Mouse (Mus musculus): ENCODE measurements around the gene Qrsl1. TPM values are rescaled to one million over a fixed set of nuclear protein-coding genes. Genes with fewer than 3 reads are reported as not detected.

Qrsl1 gene
- polyA plus RNA-seq, 1 experiment from 2014 or later: 18.4 TPM

DNA sequence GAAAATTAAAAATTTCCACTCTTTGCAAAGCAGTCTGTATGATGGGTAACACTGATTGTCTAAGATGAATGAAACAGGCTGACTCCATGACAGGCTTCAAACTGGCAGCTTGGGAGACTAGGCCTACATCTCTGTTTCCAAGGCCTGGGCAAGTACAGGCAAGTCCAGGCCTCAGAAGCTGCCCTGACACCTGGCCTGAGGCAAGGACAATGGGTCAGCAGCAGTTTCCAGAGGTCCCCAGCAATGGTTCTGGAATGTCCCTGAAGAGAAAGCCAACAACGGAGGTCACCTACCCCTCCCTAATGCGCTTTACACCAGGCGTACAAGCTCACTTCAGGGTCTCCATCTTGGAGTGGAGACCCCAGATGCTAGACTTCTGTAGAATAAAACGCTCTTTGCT lies 8.6 kb downstream of the Qrsl1 start:
- no peak for ATAC-seq (ENCODE audit: insufficient read depth, low FRiP score)
- Histone ChIP-seq H3K9me3 (replicated peaks; ENCODE audit: control insufficient read depth, low read length) (no peaks in the 10 kb centered on the region), H3K4me2 (ENCODE audit: low read depth, low read length) (no peak overlapping the region), H3K4me1 (ENCODE audit: control insufficient read depth, insufficient read depth, low read length) (no peaks in the 10 kb centered on the region), H3K4me3 (replicated peaks; ENCODE audit: low read length) (no peak overlapping the region), H3K9ac (ENCODE audit: low read length) (no peak overlapping the region), H3K27ac (ENCODE audit: low read length) (no peak overlapping the region), H3K36me3 (ENCODE audit: control insufficient read depth, insufficient read depth, low read length) (no peaks in the 10 kb centered on the region), H3K27me3 (ENCODE audit: control insufficient read depth, insufficient read depth, low read length) (no peaks in the 10 kb centered on the region)
- WGBS: 91% methylated on average over 4 of the region's 4 CpGs

DNA sequence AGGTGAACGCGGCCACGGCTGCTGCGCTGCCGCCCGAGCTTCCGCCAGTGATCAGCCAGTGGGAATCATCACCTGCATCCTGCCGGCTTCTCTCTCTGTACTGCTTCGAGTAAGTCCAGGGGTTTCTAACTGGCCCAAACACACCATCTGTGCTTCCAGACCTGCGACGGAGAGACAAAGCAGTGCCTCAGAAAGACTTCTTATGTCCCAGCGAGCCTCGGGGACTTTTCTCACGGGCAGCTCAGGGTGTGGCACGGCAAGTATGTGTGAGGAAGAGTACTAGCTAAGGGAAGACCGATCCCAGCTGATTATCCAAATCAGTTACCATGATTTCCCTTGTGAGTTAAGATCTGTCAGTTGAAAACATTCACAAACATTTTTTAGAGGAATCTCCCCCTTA lies 12.6 kb downstream of the Qrsl1 start:
- Histone ChIP-seq H3K4me2 (ENCODE audit: low read depth, low read length) (no peak overlapping the region), H3K4me1 (ENCODE audit: control insufficient read depth, insufficient read depth, low read length) (no peaks in the 10 kb centered on the region), H3K9ac (ENCODE audit: low read length) (no peak overlapping the region), H3K27me3 (ENCODE audit: control insufficient read depth, insufficient read depth, low read length) (no peaks in the 10 kb centered on the region), H3K36me3 (ENCODE audit: control insufficient read depth, insufficient read depth, low read length) (0 out of 2 replicates have a peak, but pooled peaks cover 7% of the 10 kb centered on the region), H3K9me3 (replicated peaks; ENCODE audit: control insufficient read depth, low read length) (no peaks in the 10 kb centered on the region), H3K4me3 (replicated peaks; ENCODE audit: low read length) (no peak overlapping the region), H3K27ac (ENCODE audit: low read length) (no peak overlapping the region)
- WGBS: 90% methylated on average over 16 of the region's 16 CpGs
- ATAC-seq (ENCODE audit: insufficient read depth, low FRiP score): no peak

- ATAC-seq (ENCODE audit: insufficient read depth, low FRiP score): no peak
- H3K9me3 ChIP-seq (replicated peaks; ENCODE audit: control insufficient read depth, low read length): no peaks in the 10 kb centered on the region
- H3K27me3 ChIP-seq (ENCODE audit: control insufficient read depth, insufficient read depth, low read length): no peaks in the 10 kb centered on the region
- 85% methylated on average over 9 of the region's 9 CpGs for WGBS
- H3K4me2 ChIP-seq (ENCODE audit: low read depth, low read length): no peak overlapping the region
- H3K9ac ChIP-seq (ENCODE audit: low read length): no peak overlapping the region
- H3K4me3 ChIP-seq (replicated peaks; ENCODE audit: low read length): no peak overlapping the region
- no peak overlapping the region for H3K27ac ChIP-seq (ENCODE audit: low read length)
- 0 out of 2 replicates have a peak, but pooled peaks cover 7% of the 10 kb centered on the region for H3K36me3 ChIP-seq (ENCODE audit: control insufficient read depth, insufficient read depth, low read length)
- H3K4me1 ChIP-seq (ENCODE audit: control insufficient read depth, insufficient read depth, low read length): no peaks in the 10 kb centered on the region
These were observed 13.9 kb downstream of the Qrsl1 start for GRCm38 (mm10) chr10:43887676-43888075.

- no peaks in the 10 kb centered on the region for H3K4me1 ChIP-seq (ENCODE audit: control insufficient read depth, insufficient read depth, low read length)
- no peaks in the 10 kb centered on the region for H3K36me3 ChIP-seq (ENCODE audit: control insufficient read depth, insufficient read depth, low read length)
- no peak overlapping the region for H3K9ac ChIP-seq (ENCODE audit: low read length)
- no peak overlapping the region for H3K4me3 ChIP-seq (replicated peaks; ENCODE audit: low read length)
- no peaks in the 10 kb centered on the region for H3K27me3 ChIP-seq (ENCODE audit: control insufficient read depth, insufficient read depth, low read length)
- WGBS: 95% methylated on average over 1 of the region's 1 CpGs
- ATAC-seq (ENCODE audit: insufficient read depth, low FRiP score): no peak
- H3K27ac ChIP-seq (ENCODE audit: low read length): no peak overlapping the region
- H3K9me3 ChIP-seq (replicated peaks; ENCODE audit: control insufficient read depth, low read length): no peaks in the 10 kb centered on the region
- no peak overlapping the region for H3K4me2 ChIP-seq (ENCODE audit: low read depth, low read length)
These were observed 30.1 kb downstream of the Qrsl1 start for GRCm38 (mm10) chr10:43871458-43871857.

DNA sequence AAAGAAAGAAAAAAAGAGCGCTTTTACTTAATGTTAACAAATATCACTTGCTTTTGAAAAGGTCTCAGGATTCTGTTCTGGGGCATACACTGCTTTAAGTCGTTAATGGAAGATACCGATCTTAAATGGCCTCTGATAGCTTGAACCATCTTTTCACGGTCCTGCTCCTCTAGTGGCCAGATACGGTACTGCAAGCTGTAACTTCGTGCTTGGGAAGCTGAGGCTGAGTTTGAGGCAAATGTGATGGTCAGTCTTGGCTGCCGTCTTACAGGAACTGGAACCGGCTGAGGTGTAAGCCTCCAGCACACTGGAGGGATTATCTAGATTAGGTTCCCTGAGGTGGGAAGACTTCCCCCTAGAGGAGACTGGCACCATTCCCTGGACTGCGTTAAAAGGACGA lies 30.8 kb downstream of the Qrsl1 start:
- WGBS: 69% methylated on average over 10 of the region's 10 CpGs
- ATAC-seq (ENCODE audit: insufficient read depth, low FRiP score): no peak
- H3K4me3 ChIP-seq (replicated peaks; ENCODE audit: low read length): no peak overlapping the region
- no peak overlapping the region for H3K9ac ChIP-seq (ENCODE audit: low read length)
- no peak overlapping the region for H3K4me2 ChIP-seq (ENCODE audit: low read depth, low read length)
- no peaks in the 10 kb centered on the region for H3K27me3 ChIP-seq (ENCODE audit: control insufficient read depth, insufficient read depth, low read length)
- no peaks in the 10 kb centered on the region for H3K4me1 ChIP-seq (ENCODE audit: control insufficient read depth, insufficient read depth, low read length)
- H3K36me3 ChIP-seq (ENCODE audit: control insufficient read depth, insufficient read depth, low read length): no peaks in the 10 kb centered on the region
- no peaks in the 10 kb centered on the region for H3K9me3 ChIP-seq (replicated peaks; ENCODE audit: control insufficient read depth, low read length)
- H3K27ac ChIP-seq (ENCODE audit: low read length): no peak overlapping the region

DNA sequence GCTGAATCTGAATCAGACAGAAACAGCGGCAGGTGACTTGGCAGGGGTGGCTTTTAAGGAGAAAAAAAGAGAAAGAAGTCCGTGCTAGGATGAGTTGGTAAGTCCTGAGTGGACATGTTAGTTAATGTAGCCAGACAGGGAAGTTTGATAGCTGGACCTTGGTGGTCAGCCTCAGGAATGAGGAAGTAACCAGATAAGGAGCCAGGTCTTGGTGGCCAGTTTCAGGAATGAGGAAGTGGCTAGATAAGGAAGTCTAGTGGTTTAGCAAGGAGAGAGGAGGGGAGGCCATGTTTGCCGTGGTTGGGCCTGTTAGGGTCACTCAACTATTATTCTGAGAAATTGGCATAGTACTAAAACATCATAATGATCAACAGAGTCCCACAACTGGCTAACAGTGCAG lies 45.2 kb downstream of the Qrsl1 start:
- H3K4me1 ChIP-seq (ENCODE audit: control insufficient read depth, insufficient read depth, low read length): no peaks in the 10 kb centered on the region
- H3K9me3 ChIP-seq (replicated peaks; ENCODE audit: control insufficient read depth, low read length): 0 out of 2 replicates have a peak, but pooled peaks cover 3% of the 10 kb centered on the region
- 82% methylated on average over 3 of the region's 3 CpGs for WGBS
- H3K27ac ChIP-seq (ENCODE audit: low read length): no peak overlapping the region
- no peak overlapping the region for H3K4me3 ChIP-seq (replicated peaks; ENCODE audit: low read length)
- H3K36me3 ChIP-seq (ENCODE audit: control insufficient read depth, insufficient read depth, low read length): no peaks in the 10 kb centered on the region
- H3K4me2 ChIP-seq (ENCODE audit: low read depth, low read length): no peak overlapping the region
- no peak for ATAC-seq (ENCODE audit: insufficient read depth, low FRiP score)
- H3K27me3 ChIP-seq (ENCODE audit: control insufficient read depth, insufficient read depth, low read length): no peaks in the 10 kb centered on the region
- no peak overlapping the region for H3K9ac ChIP-seq (ENCODE audit: low read length)

- WGBS: 90% methylated on average over 9 of the region's 9 CpGs
- Histone ChIP-seq H3K4me3 (replicated peaks; ENCODE audit: low read length) (no peak overlapping the region), H3K27ac (ENCODE audit: low read length) (no peak overlapping the region), H3K4me1 (ENCODE audit: control insufficient read depth, insufficient read depth, low read length) (no peaks in the 10 kb centered on the region), H3K9ac (ENCODE audit: low read length) (no peak overlapping the region), H3K4me2 (ENCODE audit: low read depth, low read length) (no peak overlapping the region), H3K27me3 (ENCODE audit: control insufficient read depth, insufficient read depth, low read length) (no peaks in the 10 kb centered on the region), H3K9me3 (replicated peaks; ENCODE audit: control insufficient read depth, low read length) (0 out of 2 replicates have a peak, but pooled peaks cover 3% of the 10 kb centered on the region), H3K36me3 (ENCODE audit: control insufficient read depth, insufficient read depth, low read length) (no peaks in the 10 kb centered on the region)
- ATAC-seq (ENCODE audit: insufficient read depth, low FRiP score): no peak
These were observed 45.6 kb downstream of the Qrsl1 start for GRCm38 (mm10) chr10:43855916-43856315.

DNA sequence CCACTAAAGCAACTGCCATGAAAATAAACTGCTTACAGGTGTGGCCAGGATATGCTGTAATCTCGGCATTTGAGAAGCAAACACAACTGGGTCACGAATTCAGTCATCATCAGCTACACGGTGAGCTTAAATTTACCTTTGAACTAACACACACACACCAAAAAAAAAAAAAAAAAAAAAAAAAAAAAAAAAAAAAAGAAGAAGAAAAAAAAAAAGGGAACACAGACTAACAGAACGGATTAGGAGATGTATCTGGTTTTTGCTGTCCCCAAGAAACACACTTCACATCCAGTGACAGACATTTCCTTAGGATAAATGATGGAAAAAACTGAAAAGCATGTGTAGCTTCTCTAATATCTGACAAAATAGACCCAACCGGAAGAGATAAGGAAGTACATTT lies 49.6 kb downstream of the Qrsl1 start:
- H3K27me3 ChIP-seq (ENCODE audit: control insufficient read depth, insufficient read depth, low read length): no peaks in the 10 kb centered on the region
- H3K4me1 ChIP-seq (ENCODE audit: control insufficient read depth, insufficient read depth, low read length): no peaks in the 10 kb centered on the region
- no peak overlapping the region for H3K9ac ChIP-seq (ENCODE audit: low read length)
- ATAC-seq (ENCODE audit: insufficient read depth, low FRiP score): no peak
- no peak overlapping the region for H3K27ac ChIP-seq (ENCODE audit: low read length)
- no peak overlapping the region for H3K4me3 ChIP-seq (replicated peaks; ENCODE audit: low read length)
- H3K9me3 ChIP-seq (replicated peaks; ENCODE audit: control insufficient read depth, low read length): 0 out of 2 replicates have a peak, but pooled peaks cover 3% of the 10 kb centered on the region
- H3K4me2 ChIP-seq (ENCODE audit: low read depth, low read length): no peak overlapping the region
- 68% methylated on average over 5 of the region's 5 CpGs for WGBS
- H3K36me3 ChIP-seq (ENCODE audit: control insufficient read depth, insufficient read depth, low read length): no peaks in the 10 kb centered on the region

GRCm38 (mm10) chr10:43849478-43849877 lies 52.1 kb downstream of the Qrsl1 start:
- Histone ChIP-seq H3K27me3 (ENCODE audit: control insufficient read depth, insufficient read depth, low read length) (no peaks in the 10 kb centered on the region), H3K4me3 (replicated peaks; ENCODE audit: low read length) (no peak overlapping the region), H3K4me1 (ENCODE audit: control insufficient read depth, insufficient read depth, low read length) (no peaks in the 10 kb centered on the region), H3K27ac (ENCODE audit: low read length) (no peak overlapping the region), H3K9ac (ENCODE audit: low read length) (no peak overlapping the region), H3K4me2 (ENCODE audit: low read depth, low read length) (no peak overlapping the region), H3K36me3 (ENCODE audit: control insufficient read depth, insufficient read depth, low read length) (no peaks in the 10 kb centered on the region), H3K9me3 (replicated peaks; ENCODE audit: control insufficient read depth, low read length) (0 out of 2 replicates have a peak, but pooled peaks cover 3% of the 10 kb centered on the region)
- 84% methylated on average over 3 of the region's 3 CpGs for WGBS
- no peak for ATAC-seq (ENCODE audit: insufficient read depth, low FRiP score)

DNA sequence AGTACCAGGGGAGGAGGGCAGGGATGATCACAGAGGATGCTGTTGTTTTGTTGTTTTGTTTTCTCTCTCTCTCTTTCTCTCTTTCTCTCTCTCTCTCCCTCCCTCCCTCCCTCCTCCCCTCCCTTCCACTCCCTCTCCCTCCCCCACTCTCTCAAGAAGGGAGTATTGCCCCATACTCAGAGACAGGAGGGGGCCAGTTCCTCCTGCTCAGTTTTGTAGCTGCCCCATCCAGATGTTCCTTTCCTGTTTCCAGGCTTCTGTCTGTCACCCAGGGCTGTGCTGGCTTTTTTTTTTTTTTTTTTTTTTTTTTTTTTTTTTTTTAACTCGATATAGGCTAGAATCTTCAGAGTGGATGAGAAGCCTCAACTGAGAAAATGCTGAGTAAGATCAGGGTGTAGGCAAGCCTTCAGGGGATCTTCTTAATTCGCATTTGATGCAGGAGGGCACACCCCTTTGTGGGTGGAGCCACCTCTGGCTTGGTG lies 55.4 kb downstream of the Qrsl1 start:
- no peak overlapping the region for H3K27ac ChIP-seq (ENCODE audit: low read length)
- no peaks in the 10 kb centered on the region for H3K4me1 ChIP-seq (ENCODE audit: control insufficient read depth, insufficient read depth, low read length)
- WGBS: 61% methylated on average over 2 of the region's 2 CpGs
- no peaks in the 10 kb centered on the region for H3K36me3 ChIP-seq (ENCODE audit: control insufficient read depth, insufficient read depth, low read length)
- H3K9me3 ChIP-seq (replicated peaks; ENCODE audit: control insufficient read depth, low read length): no peaks in the 10 kb centered on the region
- H3K4me2 ChIP-seq (ENCODE audit: low read depth, low read length): no peak overlapping the region
- no peak overlapping the region for H3K4me3 ChIP-seq (replicated peaks; ENCODE audit: low read length)
- no peak for ATAC-seq (ENCODE audit: insufficient read depth, low FRiP score)
- H3K9ac ChIP-seq (ENCODE audit: low read length): no peak overlapping the region
- no peaks in the 10 kb centered on the region for H3K27me3 ChIP-seq (ENCODE audit: control insufficient read depth, insufficient read depth, low read length)
